Mouse (Mus musculus) liver, postnatal 0 days (tissue): ENCODE measurements around the gene Zfhx3.

Experiments
- CTCF ChIP-seq: sonication (generic); IDR thresholded peaks from 2 replicates; pipeline ENCODE4 v1.5.1; 2016; ENCODE audit warnings: antibody characterized with exemption, low read depth
- EP300 ChIP-seq: IDR thresholded peaks from 2 replicates; pipeline ENCODE4 v1.6.1; 2016; ENCODE audit warnings: antibody characterized with exemption, low read depth, mild to moderate bottlenecking

DNA sequence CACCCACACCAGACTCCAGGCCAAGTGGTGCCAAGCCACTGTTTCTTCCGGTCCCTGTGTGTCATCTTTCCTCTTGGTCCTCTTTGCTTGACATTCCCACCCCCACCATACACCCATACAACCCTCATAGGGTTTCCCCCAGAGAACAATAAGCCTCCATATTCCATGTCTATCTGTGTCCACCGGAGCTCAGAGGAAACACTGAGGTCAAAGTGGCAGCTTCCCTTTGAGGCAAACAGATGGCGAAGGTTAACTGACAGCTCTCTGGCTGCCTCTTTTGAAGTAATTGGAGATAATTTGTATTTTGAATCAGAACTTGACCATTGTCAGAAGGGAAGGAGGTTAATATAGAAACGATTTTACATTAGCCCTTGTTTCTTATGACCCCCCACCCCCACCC lies 292.0 kb downstream of the Zfhx3 start:
- TF ChIP-seq CTCF, result no peak
- TF ChIP-seq EP300, result no peak
